Mouse (Mus musculus) hindlimb bud, embryonic 11.5 days (tissue): ENCODE results near the gene Ndufc2.

ENCODE experiments used
- DNase-seq: peaks from one replicate; pipeline ENCODE4 v3.0.0-alpha.2; 2012; ENCODE audit warnings: low read depth, low spot score; ENCODE audit errors: extremely low spot score

Gene Ndufc2

GRCm38 (mm10) chr7:97386806-97387370 is 12.9 kb upstream of the Ndufc2 start:
- DNase-seq = no peak

GRCm38 (mm10) chr7:97387561-97388147 is 12.1 kb upstream of the Ndufc2 start:
- no peak for DNase-seq

GRCm38 (mm10) chr7:97388541-97388940 is 11.3 kb upstream of the Ndufc2 start:
- DNase-seq = no peak

GRCm38 (mm10) chr7:97391293-97392078 is 8.3 kb upstream of the Ndufc2 start:
- no peak for DNase-seq

- no peak for DNase-seq
Observed at GRCm38 (mm10) chr7:97392079-97392445, 7.7 kb upstream of the Ndufc2 start.

GRCm38 (mm10) chr7:97394375-97394774 is 5.4 kb upstream of the Ndufc2 start:
- no peak for DNase-seq

- no peak for DNase-seq
Observed at GRCm38 (mm10) chr7:97398943-97399342, 860 bp upstream of the Ndufc2 start.

GRCm38 (mm10) chr7:97407145-97407544 is 7.3 kb downstream of the Ndufc2 start:
- no peak for DNase-seq

GRCm38 (mm10) chr7:97411106-97411505 is 11.3 kb downstream of the Ndufc2 start:
- DNase-seq = no peak

- no peak for DNase-seq
Observed at GRCm38 (mm10) chr7:97411575-97411974, 11.8 kb downstream of the Ndufc2 start.

GRCm38 (mm10) chr7:97413981-97414380 is 14.2 kb downstream of the Ndufc2 start:
- no peak for DNase-seq

GRCm38 (mm10) chr7:97414426-97414825 is 14.6 kb downstream of the Ndufc2 start:
- DNase-seq = no peak

- no peak for DNase-seq
Observed at GRCm38 (mm10) chr7:97414915-97415687, 15.3 kb downstream of the Ndufc2 start.

GRCm38 (mm10) chr7:97416473-97416872 is 16.7 kb downstream of the Ndufc2 start:
- DNase-seq = no peak

- no peak for DNase-seq
Observed at GRCm38 (mm10) chr7:97416906-97417777, 17.3 kb downstream of the Ndufc2 start, which contains the start of gene Thrsp. TSS of gene Thrsp (minus strand) at chr7:97417730.

GRCm38 (mm10) chr7:97418717-97419116 is 18.9 kb downstream of the Ndufc2 start:
- no peak for DNase-seq

- no peak for DNase-seq
Observed at GRCm38 (mm10) chr7:97419163-97419562, 19.4 kb downstream of the Ndufc2 start.

- no peak for DNase-seq
Observed at GRCm38 (mm10) chr7:97420406-97420805, 20.6 kb downstream of the Ndufc2 start.

GRCm38 (mm10) chr7:97420958-97421651 is 21.3 kb downstream of the Ndufc2 start:
- no peak for DNase-seq

GRCm38 (mm10) chr7:97423754-97424153 is 24.0 kb downstream of the Ndufc2 start:
- no peak for DNase-seq
